Mouse (Mus musculus) stomach, postnatal 0 days (tissue): ENCODE results near the gene Cdca3.

Source experiments
- CTCF ChIP-seq: IDR thresholded peaks from 2 replicates; pipeline ENCODE4 v1.5.1; 2016; ENCODE audit warnings: antibody characterized with exemption, low read depth, mild to moderate bottlenecking, moderate library complexity
- EP300 ChIP-seq: optimal IDR thresholded peaks from 2 replicates; pipeline ENCODE3; 2016; ENCODE audit warnings: antibody characterized with exemption

- TF ChIP-seq EP300 (no peak), CTCF (no peak)
Observed at GRCm38 (mm10) chr6:124866560-124866959, 37.2 kb downstream of the Cdca3 start.
